Mouse (Mus musculus) layer of hippocampus, adult 11-12 months (tissue): ENCODE measurements around the gene Lmbr1l.

ENCODE experiments used
- DNase-seq: peaks from one replicate; pipeline ENCODE4 v3.0.0; 2022; ENCODE audit warnings: low spot score

Lmbr1l gene

GRCm38 (mm10) chr15:98869342-98870178 lies 48.5 kb downstream of the Lmbr1l start:
- DNase-seq: no peak

GRCm38 (mm10) chr15:98868346-98869063 lies 49.5 kb downstream of the Lmbr1l start:
- DNase-seq: no peak

DNA sequence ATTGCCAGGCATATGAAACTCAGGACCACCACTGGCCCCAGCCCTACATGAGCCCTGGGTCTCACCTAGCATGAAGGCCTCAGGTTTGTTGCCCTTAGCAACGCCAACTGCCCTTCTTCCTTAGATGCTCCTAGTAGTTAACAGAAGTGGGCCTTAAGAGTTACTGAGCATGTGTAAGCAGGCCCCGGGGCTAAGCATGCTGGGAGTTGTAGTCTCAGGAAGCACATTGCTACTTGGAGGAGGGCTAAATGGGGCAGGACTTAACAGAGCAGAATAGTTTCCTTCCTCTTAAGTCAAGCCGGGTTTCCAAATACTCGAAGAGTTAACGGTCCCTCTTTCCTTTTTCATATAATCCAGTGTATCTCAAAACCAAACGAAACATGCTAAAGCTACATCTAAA lies 50.7 kb downstream of the Lmbr1l start:
- peak; percentile 68 for DNase-seq

- DNase-seq: no peak
Observed at GRCm38 (mm10) chr15:98866501-98866900, 51.5 kb downstream of the Lmbr1l start.

GRCm38 (mm10) chr15:98865771-98866170 lies 52.3 kb downstream of the Lmbr1l start:
- no peak for DNase-seq

- DNase-seq: no peak
Observed at GRCm38 (mm10) chr15:98864951-98865350, 53.1 kb downstream of the Lmbr1l start.

- DNase-seq: no peak
Observed at GRCm38 (mm10) chr15:98863451-98863958, 54.5 kb downstream of the Lmbr1l start.

DNA sequence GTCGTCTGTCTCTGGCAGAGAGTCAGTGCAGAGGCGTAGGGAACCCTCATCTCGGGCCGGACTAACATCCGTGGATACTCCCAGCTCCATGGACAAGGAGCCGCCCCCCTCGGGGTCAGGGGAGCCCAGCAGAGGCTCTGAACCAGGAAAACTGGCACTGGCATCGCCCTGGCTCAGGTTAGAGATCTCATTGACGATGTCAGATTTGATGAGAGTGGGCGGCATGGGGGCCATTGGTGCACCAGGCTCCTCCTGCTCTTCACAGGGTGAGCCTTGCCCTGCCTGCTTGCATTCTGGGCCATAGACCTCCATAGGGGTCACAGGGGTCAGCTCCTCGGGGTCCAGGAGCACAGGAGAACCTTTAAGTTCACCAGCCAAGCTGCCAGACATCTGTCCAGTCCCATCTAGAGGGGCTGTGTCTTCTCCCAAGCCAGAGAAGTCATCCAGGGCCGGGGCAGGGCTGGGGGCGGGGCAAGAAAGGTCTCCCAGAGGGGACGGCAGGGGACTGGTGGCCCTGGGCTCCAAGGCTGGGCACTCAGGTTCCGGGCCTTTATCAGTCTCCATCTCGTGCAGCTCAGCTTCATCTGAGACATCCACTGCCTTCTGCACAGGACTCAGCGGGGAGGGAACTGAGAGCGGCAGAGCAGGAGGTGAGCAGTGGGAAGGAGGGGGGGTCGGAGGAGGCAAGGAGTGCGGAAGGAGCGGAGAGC lies 56.2 kb downstream of the Lmbr1l start:
- DNase-seq: no peak

DNA sequence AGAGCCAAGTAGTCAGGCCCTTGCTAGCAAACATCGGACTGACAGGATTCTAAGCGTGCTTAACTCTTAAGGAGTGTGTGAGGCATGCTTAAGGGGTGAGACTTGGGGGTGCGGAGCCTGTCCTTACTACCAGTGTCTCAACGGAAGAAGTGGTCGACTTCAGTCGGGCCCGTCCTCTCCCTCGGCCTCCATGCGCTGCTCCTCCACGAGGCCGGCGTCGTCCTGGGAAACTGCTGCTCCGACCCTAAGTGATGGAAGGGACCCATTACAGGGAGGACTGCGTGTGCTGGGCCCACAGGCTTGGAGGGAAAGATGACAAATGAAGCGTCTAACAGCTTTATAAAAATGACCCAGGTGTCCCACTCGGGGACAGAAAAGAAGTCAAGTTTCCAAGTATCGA lies 57.1 kb downstream of the Lmbr1l start:
- DNase-seq: no peak

GRCm38 (mm10) chr15:98859319-98860043 lies 58.5 kb downstream of the Lmbr1l start:
- no peak for DNase-seq

DNA sequence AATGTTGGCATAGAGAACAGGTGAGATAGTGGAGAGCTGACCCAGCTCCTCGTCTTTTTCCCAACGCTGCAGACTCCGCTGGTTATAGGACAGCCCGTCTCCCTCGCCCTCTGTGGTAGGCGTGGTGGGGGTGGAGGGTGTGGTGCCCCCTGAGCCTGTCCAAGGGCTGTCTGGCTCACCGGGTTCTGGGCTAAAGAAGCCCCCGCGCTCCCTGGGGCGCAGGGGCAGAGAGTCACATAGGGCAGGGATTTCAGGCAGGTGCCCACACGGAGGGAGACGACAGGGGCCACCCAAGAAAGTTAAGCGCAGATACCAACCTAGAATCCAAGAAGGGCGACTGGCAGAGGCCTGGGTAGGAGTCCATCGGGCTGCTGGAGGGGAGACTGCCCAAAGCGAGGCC lies 63.8 kb downstream of the Lmbr1l start:
- no peak for DNase-seq
